Mouse (Mus musculus): Measurements from ENCODE around the gene 4932411N23Rik.
"Not testable (repeated sequence)": the region's sequence is repeated elsewhere in the genome, so short reads cannot be mapped to it uniquely, and the experiment has no call there.

4932411N23Rik gene

GRCm38 (mm10) chrX:126815768-126816167 lies at the start of gene 4932411N23Rik:
Gene 4932411N23Rik (minus strand): TSS chrX:126815868.
- no peak for DNase-seq (ENCODE audit: low spot score in 2 of 2)

GRCm38 (mm10) chrX:126779895-126780294 lies 35.8 kb downstream of the 4932411N23Rik start:
- no peak for DNase-seq (ENCODE audit: low spot score in 2 of 2)

- DNase-seq (ENCODE audit: low spot score in 2 of 2), result not testable (repeated sequence)
Observed at GRCm38 (mm10) chrX:126777643-126778042, 38.0 kb downstream of the 4932411N23Rik start.

- not testable (repeated sequence) for DNase-seq (ENCODE audit: low spot score in 2 of 2)
Observed at GRCm38 (mm10) chrX:126774846-126775245, 40.8 kb downstream of the 4932411N23Rik start.

- not testable (repeated sequence) for DNase-seq (ENCODE audit: low spot score in 2 of 2)
Observed at GRCm38 (mm10) chrX:126773511-126773910, 42.2 kb downstream of the 4932411N23Rik start.

Measured in frontal cortex, postnatal 36 days (tissue).